Mouse (Mus musculus) heart, adult 11 months (tissue): Measurements from ENCODE around the gene Rpl4.
"Not testable (repeated sequence)": the region's sequence is repeated elsewhere in the genome, so short reads cannot be mapped to it uniquely, and the experiment has no call there.

Experiments
- DNase-seq: peaks from one replicate; pipeline ENCODE4 v3.0.0; 2022

Rpl4 gene

GRCm38 (mm10) chr9:64198068-64198762 lies 25.0 kb downstream of the Rpl4 start:
- peak; percentile 90 for DNase-seq

- DNase-seq = not testable (repeated sequence)
Observed at GRCm38 (mm10) chr9:64198763-64199418, 25.7 kb downstream of the Rpl4 start.

GRCm38 (mm10) chr9:64199897-64200296 lies 26.7 kb downstream of the Rpl4 start:
- DNase-seq = no peak

- DNase-seq = no peak
Observed at GRCm38 (mm10) chr9:64202331-64202730, 29.2 kb downstream of the Rpl4 start.

DNA sequence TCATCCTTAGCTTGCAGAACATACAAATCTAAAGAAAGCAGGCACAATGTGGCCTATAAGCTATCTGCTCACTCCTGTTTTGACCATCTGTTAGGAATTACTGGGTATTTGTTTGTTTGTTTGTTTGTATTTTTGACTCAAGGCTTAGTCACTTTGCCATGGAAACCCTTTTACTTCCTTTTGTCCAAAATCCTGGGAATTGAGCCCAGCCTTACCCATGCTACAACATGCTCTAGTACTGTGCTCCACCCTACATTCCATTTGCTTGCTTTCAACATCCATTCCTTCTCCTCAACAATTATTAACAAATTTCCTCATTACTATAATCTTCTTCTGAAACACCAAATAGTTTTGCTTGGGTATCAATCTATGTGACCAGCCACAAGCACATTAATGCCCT lies 29.7 kb downstream of the Rpl4 start:
- no peak for DNase-seq

GRCm38 (mm10) chr9:64207509-64208084 lies 34.4 kb downstream of the Rpl4 start:
- DNase-seq = peak; percentile 91

GRCm38 (mm10) chr9:64214452-64214851 lies 41.3 kb downstream of the Rpl4 start:
- DNase-seq = no peak

- no peak for DNase-seq
Observed at GRCm38 (mm10) chr9:64216090-64216489, 42.9 kb downstream of the Rpl4 start.

- DNase-seq = no peak
Observed at GRCm38 (mm10) chr9:64216641-64217040, 43.5 kb downstream of the Rpl4 start.

DNA sequence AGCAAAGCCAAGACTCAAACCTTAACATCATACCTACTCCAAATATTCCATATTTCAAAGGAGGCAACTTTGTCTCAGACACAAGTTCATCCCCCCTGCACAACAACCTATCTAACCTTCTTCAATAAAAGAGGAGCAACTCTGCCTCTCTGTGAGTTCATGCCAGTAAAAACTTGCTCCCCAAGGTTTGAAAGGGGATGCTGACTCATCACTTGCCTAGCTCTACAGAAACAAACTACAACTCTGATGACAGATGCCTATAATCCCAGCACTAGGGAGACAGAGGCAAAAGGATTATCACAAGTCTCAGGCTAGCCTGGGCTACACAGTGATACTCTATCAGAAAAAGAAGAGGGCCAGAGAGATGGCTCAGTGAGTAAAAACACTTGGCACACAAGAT lies 44.7 kb downstream of the Rpl4 start:
- DNase-seq = no peak

GRCm38 (mm10) chr9:64219305-64219704 lies 46.1 kb downstream of the Rpl4 start:
- DNase-seq = no peak

GRCm38 (mm10) chr9:64219772-64220420 lies 46.7 kb downstream of the Rpl4 start:
- DNase-seq = no peak

- no peak for DNase-seq
Observed at GRCm38 (mm10) chr9:64220603-64221002, 47.4 kb downstream of the Rpl4 start.

DNA sequence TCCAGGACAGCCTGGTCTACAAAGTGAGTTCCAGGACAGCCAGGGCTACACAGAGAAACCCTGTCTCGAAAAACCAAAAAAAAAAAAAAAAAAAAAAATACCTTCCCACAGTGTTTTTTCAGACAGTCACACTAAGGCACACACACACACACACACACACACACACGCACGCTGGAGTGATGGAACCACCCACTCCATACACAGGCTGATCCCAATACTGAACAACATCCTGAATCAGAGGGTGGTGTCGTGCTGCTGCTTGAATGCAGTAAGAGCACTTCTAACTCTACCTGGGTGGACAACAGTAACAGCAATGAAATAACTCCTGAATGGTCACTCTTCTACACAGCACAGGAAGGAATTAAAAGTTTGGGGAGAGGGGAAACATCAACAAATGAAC lies 48.3 kb downstream of the Rpl4 start:
- no peak for DNase-seq

DNA sequence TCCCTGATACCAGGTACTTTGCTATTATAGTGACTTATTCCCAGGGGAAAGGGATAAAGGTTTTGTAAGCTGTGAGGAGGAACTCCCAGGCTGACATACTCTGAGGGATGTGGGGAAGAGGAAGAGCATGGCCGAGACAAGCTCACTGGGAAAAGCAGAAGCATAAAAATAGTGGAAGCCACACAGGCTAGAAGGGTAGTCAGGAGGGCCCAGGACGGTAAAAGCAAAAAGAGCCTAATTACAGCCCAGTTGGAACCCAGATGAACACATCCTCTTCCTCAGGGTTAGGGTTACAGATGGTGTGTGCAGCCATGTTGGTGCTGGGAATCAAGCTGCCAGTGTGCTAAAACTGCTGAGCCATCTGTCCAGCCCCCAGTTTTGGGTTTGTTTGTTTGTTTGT lies 48.9 kb downstream of the Rpl4 start:
- DNase-seq = peak; percentile 68

DNA sequence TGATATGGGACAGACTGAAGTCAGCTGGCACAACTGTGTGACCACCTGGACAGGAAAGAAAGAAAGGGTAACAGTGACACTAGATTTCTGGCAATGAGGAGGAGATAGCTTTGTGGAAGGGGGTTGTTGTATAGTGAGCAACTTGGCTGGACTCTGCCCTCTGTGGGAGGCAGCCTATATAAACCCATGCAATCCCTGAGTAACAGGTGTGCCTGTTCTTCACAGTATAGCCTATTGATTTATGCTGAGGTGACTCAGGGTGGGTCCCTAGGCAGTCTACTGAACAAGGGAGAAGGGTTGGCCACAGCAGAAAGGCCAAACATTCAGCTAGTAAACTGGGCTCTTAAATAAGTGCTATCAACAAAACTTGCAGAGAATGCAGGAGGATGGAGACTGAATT lies 52.6 kb downstream of the Rpl4 start:
- DNase-seq = no peak

- DNase-seq = peak; percentile 92
Observed at GRCm38 (mm10) chr9:64227736-64228135, 54.6 kb downstream of the Rpl4 start.
